Mouse (Mus musculus) liver, postnatal 0 days (tissue): ENCODE data around the gene BC067074. TPM values are rescaled to one million over a fixed set of nuclear protein-coding genes. Genes with fewer than 3 reads are reported as not detected.

Source experiments
- ATAC-seq: fragments of 200-750 bp; cut with Nextera tagmentation; 2 replicates; pipeline ENCODE4 v1.8.0; 2017; ENCODE audit warnings: mild to moderate bottlenecking, moderate library complexity
- DNase-seq: peaks from one replicate; pipeline ENCODE4 v3.0.0-alpha.2; 2016
- H3K27ac ChIP-seq: fragments of 300-500 bp; sonication (generic); 2 replicates; pipeline ENCODE4 v1.5.1; 2014; ENCODE audit warnings: antibody characterized with exemption, moderate library complexity, mild to moderate bottlenecking, low read depth
- H3K27me3 ChIP-seq: fragments of 300-500 bp; sonication (generic); 2 replicates; pipeline ENCODE4 v1.6.1; 2014; ENCODE audit warnings: low read length, control low read depth, mixed read lengths; ENCODE audit not compliant: insufficient read depth
- H3K36me3 ChIP-seq: fragments of 300-500 bp; sonication (generic); replicated peaks from 2 replicates; pipeline ENCODE4 v1.6.1; 2014; ENCODE audit warnings: mild to moderate bottlenecking, control low read depth, low read length, moderate library complexity, mixed read lengths; ENCODE audit not compliant: insufficient read depth
- H3K4me1 ChIP-seq: fragments of 300-500 bp; sonication (generic); 2 replicates; pipeline ENCODE4 v1.6.1; 2014; ENCODE audit warnings: antibody characterized with exemption, mild to moderate bottlenecking, control low read depth; ENCODE audit not compliant: insufficient read depth
- H3K4me2 ChIP-seq: fragments of 300-500 bp; sonication (generic); 2 replicates; pipeline ENCODE4 v1.6.1; 2014; ENCODE audit warnings: low read depth, mild to moderate bottlenecking, low read length, moderate library complexity, mixed read lengths
- H3K4me3 ChIP-seq: fragments of 300-500 bp; sonication (generic); 2 replicates; pipeline ENCODE4 v1.5.1; 2014; ENCODE audit warnings: low read depth, low read length
- H3K9ac ChIP-seq: fragments of 300-500 bp; sonication (generic); replicated peaks from 2 replicates; pipeline ENCODE4 v1.6.1; 2014; ENCODE audit warnings: mild to moderate bottlenecking, moderate library complexity
- H3K9me3 ChIP-seq: fragments of 300-500 bp; sonication (generic); 2 replicates; pipeline ENCODE4 v1.6.1; 2016; ENCODE audit warnings: mild to moderate bottlenecking, control low read depth, low read length, mixed read lengths
- CTCF ChIP-seq: sonication (generic); IDR thresholded peaks from 2 replicates; pipeline ENCODE4 v1.5.1; 2016; ENCODE audit warnings: antibody characterized with exemption, low read depth
- EP300 ChIP-seq: IDR thresholded peaks from 2 replicates; pipeline ENCODE4 v1.6.1; 2016; ENCODE audit warnings: antibody characterized with exemption, low read depth, mild to moderate bottlenecking
- WGBS: fragments of 180-500 bp; shearing (Covaris S2); extraction: QIAGEN DNeasy Blood & Tissue Kit; methylation state at CpG from one replicate; pipeline ENCODE4 v1.1.7; 2014; ENCODE audit not compliant: insufficient replicate concordance; 5-methylcytosine and 5-hydroxymethylcytosine counted together
- polyA plus RNA-seq: library from polyadenylated mRNA; unstranded; fragments of >200 nt; fragmentation: Nextera tagmentation; extraction: Ambion mirVana; gene quantifications from 2 replicates; pipeline ENCODE4 v1.2.1, GENCODE M21; 2015

BC067074 gene
- polyA plus RNA-seq, 1 experiment from 2014 or later: 0.09 TPM

DNA sequence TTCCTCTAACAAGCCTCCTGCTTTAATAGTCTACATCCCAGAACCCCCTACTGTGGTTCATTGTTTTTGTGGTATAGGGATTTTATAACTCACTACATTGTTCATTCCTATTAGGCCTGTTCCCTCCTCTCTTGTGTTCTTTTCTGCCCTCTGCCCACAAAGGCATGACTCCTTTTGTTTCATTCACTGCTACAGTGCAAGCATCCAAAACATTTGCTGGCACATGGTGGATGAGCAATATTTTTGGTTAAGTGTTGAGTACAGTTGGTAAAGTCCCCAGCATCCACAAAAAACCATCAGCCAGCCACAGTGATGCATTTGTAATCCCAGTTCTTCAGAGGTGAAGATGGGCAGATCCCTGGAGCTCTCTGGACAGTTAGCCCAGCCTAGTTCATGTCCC, 48.2 kb downstream of the BC067074 start:
- H3K27ac ChIP-seq: no peak overlapping the region
- H3K9me3 ChIP-seq: no peaks in the 10 kb centered on the region
- H3K4me2 ChIP-seq: no peak overlapping the region
- no peaks in the 10 kb centered on the region for H3K27me3 ChIP-seq
- no peak overlapping the region for H3K4me3 ChIP-seq
- no peaks in the 10 kb centered on the region for H3K36me3 ChIP-seq
- no peak for DNase-seq
- TF ChIP-seq CTCF (no peak), EP300 (no peak)
- no peak overlapping the region for H3K9ac ChIP-seq
- H3K4me1 ChIP-seq: no peaks in the 10 kb centered on the region
- ATAC-seq: no peak

DNA sequence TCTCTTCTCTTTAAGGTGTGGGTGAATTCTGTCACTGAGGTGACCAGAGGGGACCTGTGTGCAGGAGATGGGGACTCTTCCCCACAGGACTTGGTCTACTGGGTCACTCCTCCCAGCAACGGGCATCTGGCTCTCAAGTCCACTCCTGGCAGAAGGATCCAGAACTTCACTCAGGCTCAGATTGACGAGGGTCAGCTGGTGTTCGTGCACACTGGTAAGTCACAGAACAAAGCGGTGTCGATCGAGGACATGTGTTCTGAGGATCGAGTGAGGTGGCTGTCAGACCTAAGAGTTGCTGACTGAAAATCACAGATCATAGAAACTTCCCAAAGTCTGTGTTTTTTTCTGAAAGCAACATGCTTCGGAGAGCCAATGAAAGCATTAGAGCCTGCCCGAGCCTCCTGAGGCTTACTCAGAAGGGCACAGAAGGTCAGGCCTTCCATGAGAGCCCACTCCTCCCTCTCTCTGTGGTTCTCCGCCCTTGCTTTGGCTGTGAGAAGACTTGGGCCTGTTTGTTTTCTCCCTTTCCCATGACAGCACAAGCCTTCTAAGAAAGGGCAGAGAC, 49.5 kb downstream of the BC067074 start:
- no peaks in the 10 kb centered on the region for H3K4me1 ChIP-seq
- DNase-seq: no peak
- TF ChIP-seq EP300 (no peak), CTCF (no peak)
- 79% methylated on average over 10 of the region's 10 CpGs for WGBS
- no peak overlapping the region for H3K9ac ChIP-seq
- no peak overlapping the region for H3K27ac ChIP-seq
- no peaks in the 10 kb centered on the region for H3K36me3 ChIP-seq
- no peaks in the 10 kb centered on the region for H3K27me3 ChIP-seq
- no peak overlapping the region for H3K4me3 ChIP-seq
- no peak for ATAC-seq
- no peak overlapping the region for H3K4me2 ChIP-seq
- H3K9me3 ChIP-seq: no peaks in the 10 kb centered on the region

DNA sequence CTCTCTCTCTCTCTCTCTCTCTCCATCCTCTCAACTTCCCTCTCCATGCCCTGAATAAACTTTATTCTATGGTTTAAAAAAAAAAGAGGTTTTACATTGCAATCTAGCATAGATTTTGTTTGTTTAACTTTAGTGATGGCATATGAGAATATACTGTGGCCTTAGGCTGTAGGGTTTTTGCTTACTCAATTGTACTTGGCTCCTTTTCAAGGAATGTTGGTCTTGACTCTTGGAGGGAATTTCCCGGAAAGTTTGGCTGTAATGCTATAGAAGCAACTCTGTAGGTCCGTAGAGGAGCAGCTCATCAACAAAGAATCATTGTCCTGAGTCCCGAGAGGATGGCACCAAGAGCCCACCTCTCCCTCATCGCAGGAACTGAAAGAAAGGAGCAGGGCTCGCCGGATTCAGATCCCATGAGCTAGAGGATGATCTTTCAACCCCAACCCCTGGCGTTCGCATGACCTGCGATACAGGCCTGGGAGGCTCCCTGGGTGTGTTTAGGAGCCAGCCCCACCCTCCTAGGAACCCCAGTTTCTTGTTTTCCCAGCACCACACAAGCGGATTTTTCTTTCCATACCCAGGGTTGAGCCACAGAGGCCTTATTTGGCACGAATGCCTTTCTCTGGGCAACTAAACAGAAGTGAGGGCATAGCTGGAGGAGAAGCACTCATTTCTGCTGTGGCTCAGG, 57.9 kb downstream of the BC067074 start:
- Histone ChIP-seq H3K4me2 (no peak overlapping the region), H3K27ac (no peak overlapping the region), H3K9ac (no peak overlapping the region), H3K27me3 (no peaks in the 10 kb centered on the region), H3K9me3 (no peaks in the 10 kb centered on the region), H3K36me3 (no peaks in the 10 kb centered on the region), H3K4me3 (no peak overlapping the region), H3K4me1 (no peaks in the 10 kb centered on the region)
- DNase-seq (no peak), ATAC-seq (no peak)
- TF ChIP-seq EP300 (no peak), CTCF (no peak)
- 76% methylated on average over 11 of the region's 11 CpGs for WGBS

DNA sequence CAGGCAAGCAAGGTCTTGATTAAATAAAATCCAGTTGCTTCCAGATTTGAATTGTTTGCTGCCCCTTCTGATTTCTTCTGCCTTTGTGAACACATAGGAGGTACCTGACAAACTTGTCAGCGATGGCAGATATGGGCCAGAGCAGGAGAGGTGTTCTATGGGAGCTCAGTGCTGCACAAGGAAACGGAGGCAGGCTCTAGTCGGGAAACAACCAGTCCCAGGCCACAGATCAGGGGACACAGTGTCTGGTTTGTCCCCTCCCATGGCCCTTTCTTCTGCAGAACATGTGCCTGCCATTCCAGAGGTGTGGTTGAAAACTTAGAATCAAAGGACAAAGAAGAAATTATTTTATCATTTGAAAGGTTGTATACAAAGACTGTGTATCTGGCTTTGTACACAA, 60.6 kb downstream of the BC067074 start:
- DNase-seq: no peak
- TF ChIP-seq EP300 (no peak), CTCF (no peak)
- Histone ChIP-seq H3K4me2 (no peak overlapping the region), H3K27me3 (no peaks in the 10 kb centered on the region), H3K27ac (no peak overlapping the region), H3K4me1 (no peaks in the 10 kb centered on the region), H3K9me3 (no peaks in the 10 kb centered on the region), H3K36me3 (no peaks in the 10 kb centered on the region), H3K4me3 (no peak overlapping the region), H3K9ac (no peak overlapping the region)
- WGBS: 67% methylated on average over 3 of the region's 3 CpGs
- no peak for ATAC-seq

DNA sequence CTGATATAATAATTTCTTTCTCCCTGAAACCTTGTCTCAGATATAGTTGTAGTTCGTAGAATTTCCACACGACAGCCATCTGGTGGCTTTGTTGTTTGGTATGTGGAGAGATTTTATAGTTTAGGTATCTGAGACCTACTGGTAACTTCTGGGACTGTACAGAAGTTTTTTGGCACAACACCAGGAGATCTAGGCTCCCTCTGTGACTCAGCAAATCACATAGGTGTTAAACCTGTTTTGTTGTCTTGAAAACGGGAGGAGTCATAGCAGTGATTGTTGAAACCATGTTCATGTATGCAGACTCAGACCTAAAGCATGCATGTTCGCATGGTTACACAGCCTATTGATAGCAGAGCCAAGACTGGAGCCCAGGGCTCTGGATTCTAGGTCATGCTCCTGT, 61.0 kb downstream of the BC067074 start:
- no peaks in the 10 kb centered on the region for H3K27me3 ChIP-seq
- no peaks in the 10 kb centered on the region for H3K9me3 ChIP-seq
- H3K4me2 ChIP-seq: no peak overlapping the region
- H3K9ac ChIP-seq: no peak overlapping the region
- no peak overlapping the region for H3K27ac ChIP-seq
- H3K4me1 ChIP-seq: no peaks in the 10 kb centered on the region
- 77% methylated on average over 4 of the region's 4 CpGs for WGBS
- no peaks in the 10 kb centered on the region for H3K36me3 ChIP-seq
- ATAC-seq (no peak), DNase-seq (no peak)
- H3K4me3 ChIP-seq: no peak overlapping the region
- TF ChIP-seq EP300 (no peak), CTCF (no peak)

DNA sequence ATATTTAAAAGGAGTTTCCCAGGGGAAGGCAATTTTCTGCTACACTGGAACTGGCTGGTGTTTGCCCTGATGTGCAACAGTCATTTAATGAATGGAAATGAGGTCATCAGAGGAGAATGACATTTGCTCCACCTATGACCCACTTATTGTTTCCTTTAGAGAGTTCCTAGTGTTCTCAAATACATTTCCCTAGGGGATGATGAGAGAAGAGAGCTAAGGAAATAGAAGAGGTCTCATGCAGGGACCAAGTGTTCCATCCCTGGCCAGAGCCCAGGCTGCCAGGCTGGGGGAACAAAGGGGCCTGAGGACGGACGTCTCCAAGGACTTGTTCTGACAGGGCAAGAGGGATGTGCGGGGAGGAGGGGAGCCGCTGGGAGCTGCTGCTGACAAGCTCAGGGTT, 62.1 kb downstream of the BC067074 start:
- WGBS: 74% methylated on average over 4 of the region's 4 CpGs
- DNase-seq: no peak
- no peaks in the 10 kb centered on the region for H3K36me3 ChIP-seq
- H3K9ac ChIP-seq: no peak overlapping the region
- no peak overlapping the region for H3K4me2 ChIP-seq
- H3K27me3 ChIP-seq: no peaks in the 10 kb centered on the region
- H3K9me3 ChIP-seq: no peaks in the 10 kb centered on the region
- no peak for TF ChIP-seq CTCF
- TF ChIP-seq EP300: no peak
- ATAC-seq: no peak
- H3K4me3 ChIP-seq: no peak overlapping the region
- H3K4me1 ChIP-seq: no peaks in the 10 kb centered on the region
- no peak overlapping the region for H3K27ac ChIP-seq
